Mouse (Mus musculus) forebrain, embryonic 10.5 days (tissue): ENCODE measurements around the gene Ajm1. TPM values are rescaled to one million over a fixed set of nuclear protein-coding genes. Genes with fewer than 3 reads are reported as not detected.

Experiments
- DNase-seq: peaks from one replicate; pipeline ENCODE4 v3.0.0-alpha.2; 2017; ENCODE audit warnings: low spot score; ENCODE audit errors: extremely low spot score
- H3K27ac ChIP-seq: fragments of 300-500 bp; sonication (generic); 2 replicates; pipeline ENCODE4 v1.5.1; 2016; ENCODE audit warnings: mild to moderate bottlenecking
- H3K27me3 ChIP-seq: fragments of 300-500 bp; sonication (generic); 2 replicates; pipeline ENCODE4 v1.6.1; 2016; ENCODE audit warnings: mild to moderate bottlenecking; ENCODE audit not compliant: poor library complexity, severe bottlenecking
- H3K36me3 ChIP-seq: fragments of 300-500 bp; sonication (generic); replicated peaks from 2 replicates; pipeline ENCODE4 v1.6.1; 2016; ENCODE audit warnings: mild to moderate bottlenecking, moderate library complexity
- H3K4me1 ChIP-seq: fragments of 300-500 bp; sonication (generic); 2 replicates; pipeline ENCODE4 v1.6.1; 2016
- H3K4me3 ChIP-seq: fragments of 300-500 bp; sonication (generic); 2 replicates; pipeline ENCODE4 v1.5.1; 2016; ENCODE audit warnings: mild to moderate bottlenecking, moderate library complexity
- H3K9me3 ChIP-seq: fragments of 300-500 bp; sonication (generic); 2 replicates; pipeline ENCODE4 v1.6.1; 2016; ENCODE audit warnings: mild to moderate bottlenecking, moderate library complexity
- WGBS: fragments of 180-500 bp; shearing (Covaris S2); methylation state at CpG from one replicate; pipeline ENCODE4 v1.1.7; 2016; 5-methylcytosine and 5-hydroxymethylcytosine counted together
- polyA plus RNA-seq: library from polyadenylated mRNA; unstranded; fragments of >200 nt; fragmentation: Nextera tagmentation; extraction: Ambion mirVana; gene quantifications from 2 replicates; pipeline ENCODE4 v1.2.1, GENCODE M21; 2016

Gene Ajm1
- polyA plus RNA-seq, 1 experiment from 2014 or later = 0.02 TPM

DNA sequence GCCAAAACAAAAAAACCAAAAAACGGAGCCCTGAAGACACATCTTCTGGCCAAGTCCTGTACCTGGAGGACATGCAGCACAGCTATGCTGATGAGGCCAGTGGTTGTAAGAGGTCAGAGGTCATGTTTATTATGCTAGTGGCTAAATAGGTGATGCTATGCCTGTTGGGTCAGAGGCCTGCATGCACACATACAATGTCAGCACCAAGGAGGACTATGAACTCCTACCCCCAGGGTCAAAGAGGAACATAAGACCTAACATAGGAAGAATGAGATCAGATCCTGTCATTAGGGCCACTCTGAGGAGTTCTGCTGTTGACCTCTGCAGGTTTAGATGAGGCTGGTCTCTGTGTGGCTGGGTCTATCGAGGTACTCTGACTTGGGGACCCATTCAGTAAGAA, 18.5 kb upstream of the Ajm1 start:
- no peaks in the 10 kb centered on the region for H3K9me3 ChIP-seq
- H3K36me3 ChIP-seq = peaks cover 97% of the 10 kb centered on the region
- H3K27me3 ChIP-seq = no peaks in the 10 kb centered on the region
- no peak overlapping the region for H3K4me3 ChIP-seq
- WGBS = 93% methylated on average over 2 of the region's 2 CpGs
- H3K4me1 ChIP-seq = no peaks in the 10 kb centered on the region
- DNase-seq = no peak
- H3K27ac ChIP-seq = no peak overlapping the region

DNA sequence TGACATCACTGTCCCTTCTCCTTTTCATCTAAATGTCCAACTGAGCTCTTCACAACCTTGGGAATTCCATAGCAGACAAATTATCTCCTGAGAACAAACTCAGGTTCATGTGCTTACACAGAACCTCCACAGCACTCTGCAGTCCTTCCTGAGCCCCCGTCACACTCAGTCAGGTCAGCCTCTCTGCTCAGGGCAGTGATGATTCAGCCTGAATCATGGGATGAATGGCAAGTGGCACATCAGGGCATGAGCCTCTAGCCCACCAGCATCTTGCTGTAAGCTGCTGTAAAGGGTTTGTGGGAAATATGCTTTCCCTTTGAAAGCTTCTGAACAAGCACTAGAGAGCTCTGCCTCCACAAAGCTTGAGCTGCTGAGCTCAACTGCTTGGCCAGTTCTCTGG, 17.2 kb upstream of the Ajm1 start:
- Histone ChIP-seq H3K27me3 (no peaks in the 10 kb centered on the region), H3K4me3 (no peak overlapping the region), H3K4me1 (no peaks in the 10 kb centered on the region), H3K27ac (no peak overlapping the region), H3K9me3 (no peaks in the 10 kb centered on the region), H3K36me3 (peaks cover 98% of the 10 kb centered on the region)
- no peak for DNase-seq
- WGBS = 97% methylated on average over 1 of the region's 1 CpGs

DNA sequence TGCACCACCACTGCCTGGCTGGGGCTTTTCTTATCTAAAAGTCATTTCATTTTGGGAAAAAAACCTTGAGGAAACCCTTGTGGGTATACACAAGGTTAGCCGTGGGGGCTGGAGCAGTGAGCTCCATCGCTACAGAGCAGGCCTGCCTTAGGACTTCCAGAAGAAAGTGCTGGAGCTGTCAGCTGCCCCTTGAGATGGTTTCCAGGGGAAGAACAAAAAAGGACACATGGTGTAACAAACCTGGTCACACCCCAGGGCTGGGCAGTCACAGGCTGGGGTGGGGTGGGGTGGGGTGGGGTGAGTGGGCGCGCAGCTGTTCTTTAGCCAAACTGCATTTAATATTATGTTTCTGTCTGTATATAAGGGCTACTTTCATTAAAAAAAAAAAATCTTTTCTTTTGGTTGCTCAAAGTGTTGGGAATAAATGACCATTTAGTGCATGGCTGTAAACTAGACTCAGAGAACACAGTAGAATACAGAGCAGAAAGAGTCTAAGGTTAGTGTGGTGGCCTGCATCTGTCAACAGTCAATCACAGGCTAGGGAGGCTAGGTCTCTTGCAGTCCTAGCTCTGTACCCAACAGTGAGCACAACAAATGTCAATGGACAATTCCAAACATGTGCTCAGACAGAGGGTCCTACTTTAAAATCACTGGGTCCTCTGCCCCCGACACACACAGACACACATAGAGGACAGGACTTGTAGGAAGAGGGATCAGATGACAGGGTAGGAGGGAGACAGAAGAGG, 15.4 kb upstream of the Ajm1 start:
- no peak for DNase-seq
- no peaks in the 10 kb centered on the region for H3K4me1 ChIP-seq
- peaks cover 99% of the 10 kb centered on the region for H3K36me3 ChIP-seq
- 98% methylated on average over 5 of the region's 5 CpGs for WGBS
- no peak overlapping the region for H3K4me3 ChIP-seq
- no peaks in the 10 kb centered on the region for H3K9me3 ChIP-seq
- no peaks in the 10 kb centered on the region for H3K27me3 ChIP-seq
- no peak overlapping the region for H3K27ac ChIP-seq

DNA sequence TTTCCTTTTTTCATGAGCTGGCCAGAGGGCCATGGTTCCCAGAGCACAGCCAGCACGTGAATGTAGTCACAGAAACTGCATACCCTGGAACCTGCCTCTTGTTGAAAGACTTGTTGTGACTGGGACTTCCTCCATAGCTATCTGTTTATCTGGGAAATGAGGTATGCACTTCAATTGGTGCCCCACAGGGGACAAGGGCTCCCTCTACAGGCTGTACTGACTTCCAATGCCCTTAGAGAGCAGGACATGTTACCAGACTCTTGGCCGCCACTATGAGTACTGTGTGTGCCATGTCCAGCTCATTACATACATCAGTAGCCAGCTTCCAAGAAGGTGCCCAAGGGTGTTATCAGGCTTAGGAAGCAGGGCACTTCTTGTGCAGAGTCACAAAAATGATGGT, 10.3 kb upstream of the Ajm1 start:
- DNase-seq = no peak
- WGBS = 91% methylated on average over 2 of the region's 2 CpGs
- Histone ChIP-seq H3K27ac (no peak overlapping the region), H3K9me3 (no peaks in the 10 kb centered on the region), H3K27me3 (no peaks in the 10 kb centered on the region), H3K36me3 (peaks cover 99% of the 10 kb centered on the region), H3K4me1 (no peaks in the 10 kb centered on the region), H3K4me3 (no peak overlapping the region)

DNA sequence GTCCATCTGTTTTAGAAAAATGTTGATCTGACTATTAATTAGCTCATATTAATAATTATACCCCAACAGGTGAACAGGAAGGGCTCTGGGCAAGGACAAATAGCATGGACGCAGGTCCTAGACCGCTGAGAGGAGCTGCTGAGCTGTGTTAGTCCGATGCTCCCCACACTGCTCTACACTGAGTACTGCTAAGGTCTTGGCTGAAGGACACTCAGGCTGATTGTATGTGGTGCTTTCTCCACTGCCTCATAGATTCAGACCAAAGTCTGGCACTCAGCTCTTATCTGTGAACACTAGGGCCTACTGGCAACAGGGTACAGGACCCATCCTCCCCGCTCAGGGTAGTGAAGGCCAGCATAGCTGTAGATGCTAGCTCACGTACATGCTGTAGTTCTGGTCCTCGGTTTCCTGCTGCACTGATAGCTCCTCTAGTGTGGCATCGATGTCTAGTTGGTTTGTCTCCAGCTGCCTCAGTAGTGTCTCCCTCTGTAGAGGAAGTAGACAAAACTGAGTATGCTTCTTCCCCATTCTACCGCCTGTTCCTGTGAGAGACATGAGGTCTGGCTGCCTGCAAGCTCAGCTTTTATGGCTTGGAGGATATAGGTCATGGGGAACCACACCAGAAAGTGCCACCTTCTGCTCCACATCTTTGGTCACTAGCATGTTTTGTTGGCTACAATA, 6.8 kb upstream of the Ajm1 start:
- no peak for DNase-seq
- H3K4me3 ChIP-seq = no peak overlapping the region
- no peaks in the 10 kb centered on the region for H3K4me1 ChIP-seq
- 94% methylated on average over 8 of the region's 8 CpGs for WGBS
- no peak overlapping the region for H3K27ac ChIP-seq
- no peaks in the 10 kb centered on the region for H3K27me3 ChIP-seq
- peaks cover 100% of the 10 kb centered on the region for H3K36me3 ChIP-seq
- H3K9me3 ChIP-seq = no peaks in the 10 kb centered on the region

DNA sequence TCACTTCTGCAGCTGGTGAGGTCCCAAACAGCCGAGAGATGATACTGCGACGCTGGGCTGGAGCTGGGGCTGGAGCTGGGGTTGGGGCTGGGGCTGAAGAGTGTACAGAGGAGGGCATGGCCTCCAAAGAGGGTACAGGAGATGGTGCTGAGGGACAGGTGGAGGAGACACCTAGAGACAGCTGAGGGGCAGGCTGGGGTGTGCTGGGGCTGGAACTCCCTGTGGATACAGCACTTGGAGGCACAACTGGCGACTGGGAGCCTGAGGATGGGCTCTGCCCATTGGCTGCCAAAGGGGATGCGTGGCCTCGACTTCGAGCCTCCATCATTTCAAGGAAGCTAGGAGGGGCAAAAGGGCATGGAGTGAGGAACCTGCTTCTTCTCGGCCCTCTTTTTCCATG, 5.7 kb upstream of the Ajm1 start:
- Histone ChIP-seq H3K27me3 (no peaks in the 10 kb centered on the region), H3K4me3 (no peak overlapping the region), H3K36me3 (peaks cover 100% of the 10 kb centered on the region), H3K27ac (no peak overlapping the region), H3K4me1 (peaks cover 9% of the 10 kb centered on the region), H3K9me3 (no peaks in the 10 kb centered on the region)
- WGBS = 94% methylated on average over 8 of the region's 8 CpGs
- DNase-seq = no peak

DNA sequence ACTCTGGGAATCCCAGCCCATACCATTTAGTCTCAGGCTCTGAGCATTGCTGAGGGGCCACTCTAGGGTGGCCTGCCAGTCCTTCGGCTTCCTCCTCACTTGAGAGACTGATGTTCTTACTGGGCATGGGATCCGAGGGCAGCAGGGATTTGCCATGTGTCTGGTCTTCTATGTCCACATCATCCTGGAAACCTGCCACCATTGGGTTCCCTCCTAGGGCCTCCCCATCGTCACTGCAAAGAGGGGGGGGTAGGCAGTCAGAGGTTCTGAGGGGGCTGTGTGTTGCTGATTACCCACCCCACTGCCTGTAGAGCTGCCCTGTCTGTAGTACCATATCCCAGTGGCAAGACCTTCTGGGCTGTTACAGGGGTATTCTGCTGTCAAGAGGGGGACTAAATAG, 4.0 kb upstream of the Ajm1 start:
- peaks cover 26% of the 10 kb centered on the region for H3K4me1 ChIP-seq
- WGBS = 95% methylated on average over 3 of the region's 3 CpGs
- H3K9me3 ChIP-seq = no peaks in the 10 kb centered on the region
- no peak for DNase-seq
- no peak overlapping the region for H3K27ac ChIP-seq
- H3K36me3 ChIP-seq = peaks cover 83% of the 10 kb centered on the region
- peaks cover 10% of the 10 kb centered on the region for H3K27me3 ChIP-seq
- no peak overlapping the region for H3K4me3 ChIP-seq

DNA sequence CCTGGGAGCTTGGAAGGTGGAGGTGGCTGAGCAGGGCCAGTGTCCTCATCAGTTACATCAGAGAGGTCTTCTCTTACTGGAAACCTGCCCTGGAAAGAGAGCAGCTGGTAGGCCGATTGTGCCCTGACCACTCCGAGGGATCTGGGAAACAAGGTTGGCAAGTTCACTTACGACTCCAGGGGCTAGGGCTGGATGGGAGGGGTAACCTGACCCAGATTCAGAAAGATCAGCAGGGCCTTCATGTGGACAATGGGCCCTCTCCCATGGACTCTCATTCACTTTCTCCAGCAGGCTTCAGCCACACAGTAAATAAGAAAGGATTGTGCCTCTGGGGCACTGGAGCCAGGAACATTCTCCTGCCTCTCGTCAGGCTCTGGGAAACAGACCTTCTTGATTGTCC, 3.3 kb upstream of the Ajm1 start:
- Histone ChIP-seq H3K9me3 (no peaks in the 10 kb centered on the region), H3K27me3 (peaks cover 18% of the 10 kb centered on the region), H3K4me1 (peaks cover 30% of the 10 kb centered on the region), H3K27ac (no peak overlapping the region), H3K36me3 (peaks cover 75% of the 10 kb centered on the region), H3K4me3 (no peak overlapping the region)
- no peak for DNase-seq
- 85% methylated on average over 4 of the region's 4 CpGs for WGBS

DNA sequence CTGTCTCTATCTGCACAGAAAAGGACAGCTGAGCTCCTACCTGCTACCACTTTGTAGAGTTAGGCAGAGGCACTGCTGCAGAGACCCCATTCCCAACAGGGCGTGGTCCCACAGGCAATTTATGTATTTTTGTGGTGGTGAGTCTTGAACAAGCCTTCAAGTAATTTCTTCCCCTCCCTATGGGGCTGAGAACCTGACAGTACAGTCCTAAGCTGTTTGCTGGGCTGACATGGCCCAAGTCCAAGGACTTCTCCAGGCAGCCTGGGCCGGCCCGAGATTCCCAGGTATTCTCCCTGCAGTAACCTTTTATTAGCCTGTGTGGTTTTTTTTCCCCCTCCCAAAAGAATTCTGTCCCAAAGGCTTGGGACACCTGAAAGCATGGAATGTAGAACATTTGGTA, 2.6 kb upstream of the Ajm1 start:
- H3K27me3 ChIP-seq = peaks cover 25% of the 10 kb centered on the region
- peaks cover 37% of the 10 kb centered on the region for H3K4me1 ChIP-seq
- H3K27ac ChIP-seq = no peak overlapping the region
- no peaks in the 10 kb centered on the region for H3K9me3 ChIP-seq
- H3K4me3 ChIP-seq = no peak overlapping the region
- DNase-seq = no peak
- H3K36me3 ChIP-seq = peaks cover 68% of the 10 kb centered on the region
- WGBS = 94% methylated on average over 3 of the region's 3 CpGs

DNA sequence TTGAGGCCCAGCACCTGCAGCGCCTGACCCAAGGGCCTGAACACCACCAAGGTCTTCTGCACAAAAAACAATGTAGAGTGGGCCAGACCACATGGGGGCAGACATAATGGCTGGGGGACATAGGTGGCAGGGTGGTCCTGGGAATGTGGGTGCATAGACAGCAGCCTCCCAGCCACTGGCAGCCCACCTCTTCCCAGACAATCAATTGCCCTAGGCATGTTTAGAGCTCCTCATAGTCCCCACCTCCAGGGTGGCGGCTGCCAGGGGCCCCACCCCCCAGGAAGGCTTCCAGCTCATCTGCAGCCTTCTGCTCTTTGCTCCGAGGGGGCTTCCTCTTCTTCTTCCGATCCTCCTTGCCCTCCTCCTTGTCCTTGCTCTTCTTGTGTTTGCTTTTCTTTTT, 2.0 kb upstream of the Ajm1 start:
- no peak overlapping the region for H3K27ac ChIP-seq
- peaks cover 43% of the 10 kb centered on the region for H3K4me1 ChIP-seq
- peaks cover 31% of the 10 kb centered on the region for H3K27me3 ChIP-seq
- 80% methylated on average over 4 of the region's 4 CpGs for WGBS
- no peak for DNase-seq
- no peaks in the 10 kb centered on the region for H3K9me3 ChIP-seq
- peaks cover 63% of the 10 kb centered on the region for H3K36me3 ChIP-seq
- no peak overlapping the region for H3K4me3 ChIP-seq

DNA sequence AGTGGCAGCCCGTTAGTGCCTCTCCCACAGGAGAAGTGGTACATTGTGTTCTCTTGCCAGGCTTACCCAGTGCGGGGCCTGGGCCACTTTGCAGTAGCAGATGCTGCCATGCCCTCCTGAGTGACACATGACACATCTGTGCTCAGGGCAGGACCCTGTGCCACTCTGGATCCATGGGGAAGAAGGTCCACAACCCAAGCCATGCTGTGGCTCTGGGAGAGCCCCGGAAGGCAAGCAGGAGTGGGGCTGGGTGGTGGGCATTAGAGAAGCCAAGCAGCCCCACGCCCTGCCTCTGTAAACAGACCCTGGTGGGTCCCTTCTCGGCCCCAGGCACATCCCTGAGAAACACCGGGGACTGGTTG, 1.5 kb upstream of the Ajm1 start:
- Histone ChIP-seq H3K9me3 (no peaks in the 10 kb centered on the region), H3K4me1 (peaks cover 48% of the 10 kb centered on the region), H3K36me3 (peaks cover 58% of the 10 kb centered on the region), H3K27ac (no peak overlapping the region), H3K4me3 (no peak overlapping the region), H3K27me3 (peaks cover 35% of the 10 kb centered on the region)
- DNase-seq = no peak
- WGBS = 87% methylated on average over 6 of the region's 6 CpGs

DNA sequence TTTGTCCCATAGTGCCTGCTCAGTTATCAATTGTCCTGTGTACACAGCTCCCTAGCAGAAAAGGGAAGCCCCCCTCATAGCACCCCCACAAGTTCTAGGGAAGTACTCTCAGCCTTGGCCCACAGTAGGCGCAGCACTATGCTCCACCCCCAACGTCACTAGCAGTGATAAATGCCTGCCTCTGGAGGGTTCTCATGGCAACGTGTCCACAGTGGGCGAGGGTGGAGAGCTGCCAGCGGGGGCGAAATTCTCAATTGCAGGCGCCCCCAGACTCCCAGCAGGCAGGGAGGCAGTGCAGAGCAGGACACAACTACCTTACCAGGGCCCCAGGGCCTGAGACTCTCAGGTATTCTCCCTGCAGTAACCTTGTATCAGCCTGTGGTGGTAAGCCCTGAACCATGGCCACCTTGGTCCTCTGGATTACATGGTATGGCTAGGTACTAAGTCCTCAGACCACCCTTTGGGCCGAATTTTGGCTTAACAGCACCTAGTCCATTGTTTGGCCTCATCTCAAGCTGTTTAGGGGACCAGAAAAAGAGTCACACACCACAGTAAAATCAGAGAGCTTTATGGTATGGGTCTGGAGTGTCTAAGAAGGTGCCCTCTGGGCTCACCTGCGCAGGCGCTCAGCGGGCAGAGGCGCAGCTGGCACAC, 1.0 kb upstream of the Ajm1 start:
- Histone ChIP-seq H3K27me3 (peaks cover 40% of the 10 kb centered on the region), H3K36me3 (peaks cover 53% of the 10 kb centered on the region), H3K4me3 (no peak overlapping the region), H3K4me1 (peaks cover 53% of the 10 kb centered on the region), H3K27ac (no peak overlapping the region), H3K9me3 (no peaks in the 10 kb centered on the region)
- no peak for DNase-seq
- whole genome bisulfite sequencing = 70% methylated on average over 12 of the region's 12 CpGs

DNA sequence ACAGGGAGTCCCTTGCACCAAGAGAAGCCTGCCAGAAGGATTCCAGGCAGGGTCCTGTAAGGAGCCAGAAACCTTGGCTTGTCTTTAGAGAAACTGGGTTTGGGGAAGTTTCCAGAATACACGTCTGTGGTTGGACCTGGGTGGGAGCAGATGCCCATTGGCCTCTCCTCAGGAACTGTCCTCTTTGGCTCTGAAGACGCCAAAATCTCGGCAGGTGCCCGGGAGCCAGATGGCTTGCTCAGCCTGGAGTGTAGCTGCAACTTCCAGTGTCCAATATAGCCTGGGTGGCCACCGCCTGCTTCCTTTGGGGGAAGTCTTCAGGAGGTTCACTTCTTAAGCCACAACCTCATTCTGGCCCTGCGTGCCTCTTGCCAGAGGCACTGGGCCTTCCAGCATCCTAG, 344 bp upstream of the Ajm1 start:
- DNase-seq = no peak
- Histone ChIP-seq H3K4me1 (peaks cover 60% of the 10 kb centered on the region), H3K27ac (no peak overlapping the region), H3K9me3 (no peaks in the 10 kb centered on the region), H3K36me3 (peaks cover 46% of the 10 kb centered on the region), H3K4me3 (peak overlapping the region; percentile 42; the same call in 1 of the 2 replicates), H3K27me3 (peaks cover 47% of the 10 kb centered on the region)
- 44% methylated on average over 6 of the region's 6 CpGs for WGBS
